ENCODE assay signal across 16 mouse cellular contexts in the genomic region with DNA sequence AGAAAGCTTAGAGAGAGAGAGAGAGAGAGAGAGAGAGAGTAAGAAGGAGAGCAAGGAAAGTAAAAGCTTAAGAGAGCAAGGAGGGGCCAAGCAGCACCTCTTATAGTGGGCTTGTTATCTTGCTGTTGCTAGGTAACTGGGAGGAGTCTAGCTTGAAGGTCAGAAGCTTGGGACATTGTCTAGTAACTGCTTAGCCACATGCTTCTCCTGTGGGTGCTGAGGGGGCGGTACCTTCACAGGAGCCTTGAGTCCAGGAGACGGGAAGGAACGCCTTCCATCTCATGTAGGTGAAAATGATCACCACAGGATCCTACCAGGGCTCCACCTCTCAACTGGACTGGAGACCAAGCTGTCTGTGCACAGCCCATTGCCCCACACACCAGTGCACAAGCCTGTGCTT. TPM values are rescaled to one million over a fixed set of nuclear protein-coding genes. Genes with fewer than 3 reads are reported as not detected.
DNase-seq lines count a peak whose midpoint lies in the region; ATAC-seq lines count a peak whose summit lies in the region.
"Had no signal": no experiment of that assay in that cellular context is flagged by ENCODE, and none has a peak within 500 bp of the region (broad histone marks: within the 10 kb centered on the region; RNA-seq: fewer than 3 reads in every experiment).

No protein-coding gene starts in this region.

- H3K9ac ChIP-seq in heart, embryonic 14.5 days (ENCODE audit: low read length), result no peak overlapping the region
- H3K9ac ChIP-seq in lung, embryonic 15.5 days, result no peak overlapping the region
- no peak overlapping the region for H3K9ac ChIP-seq in intestine, embryonic 15.5 days
- no peak overlapping the region for H3K9ac ChIP-seq in stomach, embryonic 16.5 days (ENCODE audit: low read length)
- H3K9ac ChIP-seq: forebrain, embryonic 15.5 days; liver, postnatal 0 days; midbrain, embryonic 15.5 days had no signal

- peaks cover 19 to 26% of the 10 kb centered on the region in 2 experiments for H3K4me1 ChIP-seq in heart, embryonic 14.5 days (ENCODE audit: control insufficient read depth in 2 of 2, insufficient read depth in 2 of 2, low read length in 2 of 2)
- peaks cover 16% of the 10 kb centered on the region for H3K4me1 ChIP-seq in lung, embryonic 15.5 days
- H3K4me1 ChIP-seq in intestine, embryonic 15.5 days (replicated peaks), result peaks cover 13% of the 10 kb centered on the region; the same call in 1 of the 2 replicates
- H3K4me1 ChIP-seq in stomach, embryonic 16.5 days (ENCODE audit: control insufficient read depth, insufficient read depth, low read length), result peaks cover 7% of the 10 kb centered on the region; the same call in 1 of the 2 replicates
- H3K4me1 ChIP-seq: midbrain, embryonic 15.5 days had no signal

- no peak overlapping the region for H3K4me3 ChIP-seq in heart, embryonic 14.5 days (ENCODE audit: control insufficient read depth in 1 of 2, insufficient read depth in 1 of 2, low read depth in 1 of 2, low read length in 2 of 2)
- H3K4me3 ChIP-seq in lung, embryonic 15.5 days, result no peak overlapping the region
- no peak overlapping the region for H3K4me3 ChIP-seq in intestine, embryonic 15.5 days (replicated peaks)
- no peak overlapping the region for H3K4me3 ChIP-seq in stomach, embryonic 16.5 days (replicated peaks; ENCODE audit: low read length)
- H3K4me3 ChIP-seq: forebrain, embryonic 15.5 days; midbrain, embryonic 15.5 days had no signal

- no peak for DNase-seq in heart, postnatal 14 days
- no peak for DNase-seq in lung, postnatal 4 days
- DNase-seq in frontal cortex, adult 2 months (ENCODE audit: extremely low spot score in 1 of 2, low spot score in 1 of 2), result no peak
- DNase-seq: cerebellum, adult 9-10 months; kidney, adult 8-10 months; kidney, postnatal 25 days; liver; liver, postnatal 0 days; right cerebral cortex, adult 18-20 months had no signal

- no peaks in the 10 kb centered on the region for H3K9me3 ChIP-seq in heart, embryonic 14.5 days (ENCODE audit: control insufficient read depth, low read length)
- no peaks in the 10 kb centered on the region for H3K9me3 ChIP-seq in lung, embryonic 15.5 days
- no peaks in the 10 kb centered on the region for H3K9me3 ChIP-seq in intestine, embryonic 15.5 days
- H3K9me3 ChIP-seq in stomach, embryonic 16.5 days (replicated peaks; ENCODE audit: control insufficient read depth, low read length), result no peaks in the 10 kb centered on the region
- H3K9me3 ChIP-seq: forebrain, embryonic 15.5 days; midbrain, embryonic 15.5 days had no signal

- no peaks in the 10 kb centered on the region for H3K27me3 ChIP-seq in heart, embryonic 14.5 days (ENCODE audit: control insufficient read depth, insufficient read depth, low read length)
- H3K27me3 ChIP-seq in lung, embryonic 15.5 days, result no peaks in the 10 kb centered on the region
- no peaks in the 10 kb centered on the region for H3K27me3 ChIP-seq in intestine, embryonic 15.5 days (replicated peaks)
- H3K27me3 ChIP-seq in stomach, embryonic 16.5 days (ENCODE audit: control insufficient read depth, insufficient read depth, low read length), result no peaks in the 10 kb centered on the region
- H3K27me3 ChIP-seq: forebrain, embryonic 15.5 days; midbrain, embryonic 15.5 days had no signal

- 0 out of 2 replicates have a peak, but pooled peaks cover 7% of the 10 kb centered on the region for H3K36me3 ChIP-seq in heart, embryonic 14.5 days (ENCODE audit: control insufficient read depth, insufficient read depth, low read length)
- H3K36me3 ChIP-seq in lung, embryonic 15.5 days, result no peaks in the 10 kb centered on the region
- no peaks in the 10 kb centered on the region for H3K36me3 ChIP-seq in intestine, embryonic 15.5 days
- H3K36me3 ChIP-seq in stomach, embryonic 16.5 days (ENCODE audit: control insufficient read depth, insufficient read depth, low read length), result no peaks in the 10 kb centered on the region
- H3K36me3 ChIP-seq: forebrain, embryonic 15.5 days; midbrain, embryonic 15.5 days had no signal

- 55% methylated on average over 3 of the region's 3 CpGs for WGBS in heart, embryonic 14.5 days
- 51% methylated on average over 3 of the region's 3 CpGs for WGBS in lung, embryonic 15.5 days
- 74% methylated on average over 3 of the region's 3 CpGs for WGBS in intestine, embryonic 15.5 days
- 62% methylated on average over 3 of the region's 3 CpGs for WGBS in stomach, embryonic 16.5 days

- H3K27ac ChIP-seq in heart, embryonic 14.5 days (replicated peaks in 1 of 2; ENCODE audit: control insufficient read depth in 1 of 2, insufficient read depth in 1 of 2, low read depth in 2 of 2, low read length in 2 of 2), result peak overlapping the region; percentile 38 to 79; a peak in 3 of 4 replicates
- H3K27ac ChIP-seq in lung, embryonic 15.5 days, result peak overlapping the region; percentile 63
- H3K27ac ChIP-seq in intestine, embryonic 15.5 days, result no peak overlapping the region
- H3K27ac ChIP-seq in stomach, embryonic 16.5 days (ENCODE audit: low read length), result peak overlapping the region; percentile 83
- H3K27ac ChIP-seq: midbrain, embryonic 15.5 days had no signal

- H3K4me2 ChIP-seq in heart, embryonic 14.5 days (ENCODE audit: low read length), result no peak overlapping the region
- no peak overlapping the region for H3K4me2 ChIP-seq in lung, embryonic 15.5 days
- no peak overlapping the region for H3K4me2 ChIP-seq in intestine, embryonic 15.5 days (replicated peaks)
- H3K4me2 ChIP-seq in stomach, embryonic 16.5 days (ENCODE audit: low read depth, low read length), result no peak overlapping the region
- H3K4me2 ChIP-seq: forebrain, embryonic 15.5 days; midbrain, embryonic 15.5 days had no signal

- no peak for ATAC-seq in heart, embryonic 14.5 days (ENCODE audit: insufficient number of reproducible peaks, insufficient read depth, low FRiP score, low read depth)
- peak; percentile 52; the same call in 1 of the 2 replicates for ATAC-seq in lung, embryonic 15.5 days (ENCODE audit: borderline replicate concordance, extremely low read depth, low FRiP score, low TSS enrichment)
- ATAC-seq in intestine, embryonic 15.5 days, result peak; percentile 65
- ATAC-seq in stomach, embryonic 16.5 days (ENCODE audit: insufficient read depth, low FRiP score), result peak; percentile 63; the same call in 1 of the 2 replicates
- ATAC-seq: forebrain, embryonic 15.5 days; hindbrain, embryonic 16.5 days; liver, postnatal 0 days; midbrain, embryonic 15.5 days had no signal

- intact Hi-C loops in heart, postnatal 14 days (cut with DNase I), result no loop called here

RNA-seq across cellular contexts. Expression of a gene that starts 16.1 kb away (rescaled TPM):
- 13.7 and 15.7 TPM in 2 replicates for polyA plus RNA-seq in heart, embryonic 14.5 days (2014; fragmentation: Nextera tagmentation; extraction: Ambion mirVana)
- 1 to 10 TPM in 1 of 2 experiments, under 1 TPM in 1; 0.80 to 1.1 TPM for total RNA-seq in heart, postnatal 14 days (2021)
- polyA plus RNA-seq in lung, embryonic 15.5 days (2015; fragmentation: Nextera tagmentation; extraction: Ambion mirVana), result 14.6 and 16.4 TPM in 2 replicates
- 4.6 and 5.8 TPM in 2 replicates for polyA plus RNA-seq in intestine, embryonic 15.5 days (2015; fragmentation: Nextera tagmentation; extraction: Ambion mirVana)
- polyA plus RNA-seq in stomach, embryonic 16.5 days (2015; fragmentation: Nextera tagmentation; extraction: Ambion mirVana), result 4.4 and 4.7 TPM in 2 replicates
- polyA plus RNA-seq in frontal cortex, adult 2 months (2012; rRNA removed), result 4.7 and 4.8 TPM in 2 replicates
